Mouse (Mus musculus): ENCODE measurements around the gene Kctd11. TPM values are rescaled to one million over a fixed set of nuclear protein-coding genes. Genes with fewer than 3 reads are reported as not detected.
"Not testable (repeated sequence)": the region's sequence is repeated elsewhere in the genome, so short reads cannot be mapped to it uniquely, and the experiment has no call there.

The Kctd11 gene
- polyA plus RNA-seq (2016; fragmentation: Nextera tagmentation; extraction: Ambion mirVana), result 2.9 and 3.0 TPM in 2 replicates

GRCm38 (mm10) chr11:69880853-69881603 lies at the start of gene Kctd11:
Gene Kctd11 (minus strand): TSS chr11:69881406.
- ATAC-seq (ENCODE audit: insufficient number of reproducible peaks, insufficient read depth, low FRiP score, low TSS enrichment), result peak; percentile 79
- H3K4me1 ChIP-seq, result peaks cover 29% of the 10 kb centered on the region
- no peaks in the 10 kb centered on the region for H3K9me3 ChIP-seq
- H3K4me3 ChIP-seq, result peak within 1 kb of the TSS; percentile 49
- H3K9ac ChIP-seq, result peak within 1 kb of the TSS; percentile 54
- under 1% methylated on average over 46 of the region's 46 CpGs for WGBS
- no peaks in the 10 kb centered on the region for H3K27me3 ChIP-seq
- H3K36me3 ChIP-seq, result no peaks in the 10 kb centered on the region
- H3K4me2 ChIP-seq (replicated peaks), result peak within 1 kb of the TSS; percentile 73
- peak within 1 kb of the TSS; percentile 83 for H3K27ac ChIP-seq

GRCm38 (mm10) chr11:69930176-69930575 lies 49.0 kb upstream of the Kctd11 start:
- not testable (repeated sequence) for H3K36me3 ChIP-seq; H3K4me2 ChIP-seq (replicated peaks); ATAC-seq (ENCODE audit: insufficient number of reproducible peaks, insufficient read depth, low FRiP score, low TSS enrichment); H3K27ac ChIP-seq; H3K4me3 ChIP-seq; H3K9me3 ChIP-seq; H3K27me3 ChIP-seq; H3K4me1 ChIP-seq; H3K9ac ChIP-seq
- WGBS, result 89% methylated on average over 8 of the region's 8 CpGs

GRCm38 (mm10) chr11:69929712-69930111 lies 48.5 kb upstream of the Kctd11 start:
- Histone ChIP-seq H3K9me3 (no peaks in the 10 kb centered on the region), H3K4me2 (replicated peaks) (no peak overlapping the region), H3K4me1 (peaks cover 2% of the 10 kb centered on the region; the same call in 1 of the 2 replicates), H3K27me3 (no peaks in the 10 kb centered on the region), H3K4me3 (no peak overlapping the region), H3K36me3 (no peaks in the 10 kb centered on the region), H3K27ac (no peak overlapping the region), H3K9ac (no peak overlapping the region)
- WGBS, result 85% methylated on average over 4 of the region's 4 CpGs
- ATAC-seq (ENCODE audit: insufficient number of reproducible peaks, insufficient read depth, low FRiP score, low TSS enrichment), result no peak

- Histone ChIP-seq H3K4me3 (no peak overlapping the region), H3K4me1 (no peaks in the 10 kb centered on the region), H3K4me2 (replicated peaks) (no peak overlapping the region), H3K36me3 (no peaks in the 10 kb centered on the region), H3K27ac (no peak overlapping the region), H3K9ac (no peak overlapping the region), H3K9me3 (no peaks in the 10 kb centered on the region), H3K27me3 (no peaks in the 10 kb centered on the region)
- 95% methylated on average over 2 of the region's 2 CpGs for WGBS
- no peak for ATAC-seq (ENCODE audit: insufficient number of reproducible peaks, insufficient read depth, low FRiP score, low TSS enrichment)
These were observed 46.3 kb upstream of the Kctd11 start for GRCm38 (mm10) chr11:69927501-69927900.

- Histone ChIP-seq H3K4me1 (peaks cover 11% of the 10 kb centered on the region), H3K4me3 (no peak overlapping the region), H3K9ac (no peak overlapping the region), H3K9me3 (no peaks in the 10 kb centered on the region), H3K36me3 (peaks cover 12% of the 10 kb centered on the region), H3K27me3 (no peaks in the 10 kb centered on the region), H3K4me2 (replicated peaks) (no peak overlapping the region), H3K27ac (0 out of 2 replicates have a peak overlapping the region, but pooled peaks have one; percentile 27)
- 64% methylated on average over 3 of the region's 3 CpGs for WGBS
- ATAC-seq (ENCODE audit: insufficient number of reproducible peaks, insufficient read depth, low FRiP score, low TSS enrichment), result no peak
These were observed 41.6 kb upstream of the Kctd11 start for GRCm38 (mm10) chr11:69922796-69923195.

- Histone ChIP-seq H3K4me1 (peaks cover 11% of the 10 kb centered on the region), H3K27me3 (no peaks in the 10 kb centered on the region), H3K4me3 (peak overlapping the region; percentile 98), H3K27ac (peak overlapping the region; percentile 97), H3K9me3 (no peaks in the 10 kb centered on the region), H3K36me3 (peaks cover 18% of the 10 kb centered on the region), H3K9ac (peak overlapping the region; percentile 36; the same call in 1 of the 2 replicates), H3K4me2 (replicated peaks) (peak overlapping the region; percentile 85)
- ATAC-seq (ENCODE audit: insufficient number of reproducible peaks, insufficient read depth, low FRiP score, low TSS enrichment), result no peak
- WGBS, result 5% methylated on average over 12 of the region's 12 CpGs
These were observed 41.0 kb upstream of the Kctd11 start for GRCm38 (mm10) chr11:69922012-69922756.

GRCm38 (mm10) chr11:69921114-69922011 lies 40.2 kb upstream of the Kctd11 start, which contains the start of gene Eif5a:
Gene Eif5a (minus strand): TSS chr11:69921958.
- Histone ChIP-seq H3K9ac (peak within 1 kb of the TSS; percentile 98), H3K27me3 (no peaks in the 10 kb centered on the region), H3K4me3 (peak within 1 kb of the TSS; percentile 98), H3K4me1 (peaks cover 13% of the 10 kb centered on the region), H3K27ac (peak within 1 kb of the TSS; percentile 97), H3K9me3 (no peaks in the 10 kb centered on the region), H3K4me2 (replicated peaks) (peak within 1 kb of the TSS; percentile 85), H3K36me3 (peaks cover 26% of the 10 kb centered on the region)
- ATAC-seq (ENCODE audit: insufficient number of reproducible peaks, insufficient read depth, low FRiP score, low TSS enrichment), result peak; percentile 97
- WGBS, result under 1% methylated on average over 78 of the region's 78 CpGs

GRCm38 (mm10) chr11:69920266-69921031 lies 39.2 kb upstream of the Kctd11 start:
- ATAC-seq (ENCODE audit: insufficient number of reproducible peaks, insufficient read depth, low FRiP score, low TSS enrichment), result no peak; the same call in 1 of the 2 replicates
- Histone ChIP-seq H3K4me1 (peaks cover 22% of the 10 kb centered on the region), H3K27ac (peak overlapping the region; percentile 97), H3K9ac (peak overlapping the region; percentile 98), H3K9me3 (no peaks in the 10 kb centered on the region), H3K27me3 (no peaks in the 10 kb centered on the region), H3K4me2 (replicated peaks) (peak overlapping the region; percentile 85), H3K4me3 (peak overlapping the region; percentile 98), H3K36me3 (peaks cover 35% of the 10 kb centered on the region)
- WGBS, result under 1% methylated on average over 56 of the region's 65 CpGs

- ATAC-seq (ENCODE audit: insufficient number of reproducible peaks, insufficient read depth, low FRiP score, low TSS enrichment), result no peak
- Histone ChIP-seq H3K4me1 (peaks cover 29% of the 10 kb centered on the region), H3K4me2 (replicated peaks) (peak overlapping the region; percentile 85), H3K4me3 (peak overlapping the region; percentile 98), H3K9me3 (no peaks in the 10 kb centered on the region), H3K27ac (peak overlapping the region; percentile 97), H3K36me3 (peaks cover 42% of the 10 kb centered on the region), H3K27me3 (no peaks in the 10 kb centered on the region), H3K9ac (peak overlapping the region; percentile 98)
- under 1% methylated on average over 17 of the region's 17 CpGs for WGBS
These were observed 38.6 kb upstream of the Kctd11 start for GRCm38 (mm10) chr11:69919661-69920265.

- Histone ChIP-seq H3K4me2 (replicated peaks) (peak overlapping the region; percentile 85), H3K9ac (peak overlapping the region; percentile 98; the same call in 1 of the 2 replicates), H3K4me3 (peak overlapping the region; percentile 98), H3K27ac (peak overlapping the region; percentile 97; the same call in 1 of the 2 replicates), H3K27me3 (no peaks in the 10 kb centered on the region), H3K4me1 (peaks cover 32% of the 10 kb centered on the region), H3K9me3 (no peaks in the 10 kb centered on the region), H3K36me3 (peaks cover 42% of the 10 kb centered on the region)
- 84% methylated on average over 9 of the region's 9 CpGs for WGBS
- ATAC-seq (ENCODE audit: insufficient number of reproducible peaks, insufficient read depth, low FRiP score, low TSS enrichment), result no peak
These were observed 37.8 kb upstream of the Kctd11 start for GRCm38 (mm10) chr11:69919053-69919452.

Data from embryonic facial prominence, embryonic 12.5 days (tissue).